Mouse (Mus musculus) brain, embryonic 14.5 days (tissue): ENCODE results near the gene Mroh3.

Experiments used
- CTCF ChIP-seq: fragments of 200-500 bp; IDR thresholded peaks from 2 replicates; pipeline ENCODE4 v1.5.1; 2012; ENCODE audit warnings: inconsistent platforms, mild to moderate bottlenecking, moderate library complexity, borderline replicate concordance; ENCODE audit not compliant: insufficient read depth, insufficient read length; ENCODE audit errors: extremely low read depth
- POLR2A ChIP-seq: fragments of 200-500 bp; IDR thresholded peaks from 2 replicates; pipeline ENCODE4 v1.6.1; 2012; ENCODE audit warnings: mild to moderate bottlenecking, inconsistent platforms, borderline replicate concordance; ENCODE audit not compliant: poor library complexity, insufficient read depth, insufficient read length, severe bottlenecking; ENCODE audit errors: extremely low read depth

GRCm38 (mm10) chr1:136149702-136150101 is 62.9 kb downstream of the Mroh3 start:
- TF ChIP-seq POLR2A: no peak
- no peak for TF ChIP-seq CTCF
